In the genomic region with DNA sequence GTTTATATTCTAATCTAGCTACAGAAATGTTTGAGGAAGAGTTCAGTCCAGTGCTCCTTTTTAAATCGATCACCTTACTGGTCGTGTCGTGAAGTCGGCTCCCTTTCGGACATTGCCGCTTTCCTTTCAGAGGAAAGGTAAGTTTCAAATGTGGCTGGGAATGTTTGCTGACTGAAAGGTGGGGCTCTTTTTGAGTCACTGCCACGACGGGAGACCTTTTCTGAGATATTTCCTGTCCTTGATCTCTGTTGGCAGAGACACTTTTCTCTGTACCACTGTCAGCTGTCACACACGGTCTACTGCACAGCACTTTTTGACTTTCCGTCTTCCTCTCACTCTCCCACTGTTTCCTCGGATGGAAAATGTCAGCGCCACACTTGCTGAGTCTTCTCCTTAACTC, we compare ENCODE assay signal across 28 mouse cellular contexts. TPM values are rescaled to one million over a fixed set of nuclear protein-coding genes. Genes with fewer than 3 reads are reported as not detected.
DNase-seq lines count a peak whose midpoint lies in the region; ATAC-seq and TF ChIP-seq lines count a peak whose summit lies in the region.
"Had no signal": no experiment of that assay in that cellular context is flagged by ENCODE, and none has a peak within 500 bp of the region (broad histone marks: within the 10 kb centered on the region; RNA-seq: fewer than 3 reads in every experiment).

No protein-coding gene starts in this region.

- no peak for TF ChIP-seq POLR2A in CH12.LX (IDR thresholded peaks at IDR 0.05; ENCODE audit: low read depth, low read length)

- H3K9me3 ChIP-seq in intestine, embryonic 14.5 days (ENCODE audit: control insufficient read depth, low read length) = no peaks in the 10 kb centered on the region
- no peaks in the 10 kb centered on the region for H3K9me3 ChIP-seq in intestine, embryonic 16.5 days (ENCODE audit: control insufficient read depth, low read length)
- H3K9me3 ChIP-seq in limb, embryonic 11.5 days (ENCODE audit: control insufficient read depth, low read length) = no peaks in the 10 kb centered on the region
- no peaks in the 10 kb centered on the region for H3K9me3 ChIP-seq in limb, embryonic 10.5 days (replicated peaks)
- peaks cover 3% of the 10 kb centered on the region for H3K9me3 ChIP-seq in CH12.LX (replicated peaks; ENCODE audit: low read length)
- no peaks in the 10 kb centered on the region for H3K9me3 ChIP-seq in forebrain, embryonic 12.5 days
- H3K9me3 ChIP-seq: G1E had no signal

- H3K9ac ChIP-seq in intestine, embryonic 14.5 days (ENCODE audit: low read length) = no peak overlapping the region
- no peak overlapping the region for H3K9ac ChIP-seq in intestine, embryonic 16.5 days (ENCODE audit: low read depth, low read length)
- H3K9ac ChIP-seq in limb, embryonic 11.5 days (ENCODE audit: low read length) = no peak overlapping the region
- H3K9ac ChIP-seq in CH12.LX (ENCODE audit: insufficient read depth, low read depth) = no peak overlapping the region
- no peak overlapping the region for H3K9ac ChIP-seq in forebrain, embryonic 12.5 days

- TF ChIP-seq EP300 in CH12.LX (IDR thresholded peaks at IDR 0.05; ENCODE audit: low read length) = peak; percentile 76

- H3K27me3 ChIP-seq in intestine, embryonic 14.5 days (replicated peaks; ENCODE audit: control insufficient read depth, insufficient read depth, low read length) = no peaks in the 10 kb centered on the region
- no peaks in the 10 kb centered on the region for H3K27me3 ChIP-seq in intestine, embryonic 16.5 days (replicated peaks; ENCODE audit: control insufficient read depth, insufficient read depth, low read length)
- H3K27me3 ChIP-seq in limb, embryonic 11.5 days (ENCODE audit: control insufficient read depth, insufficient read depth, low read length) = no peaks in the 10 kb centered on the region
- H3K27me3 ChIP-seq in limb, embryonic 10.5 days (ENCODE audit: low read depth, poor library complexity, severe bottlenecking) = no peaks in the 10 kb centered on the region
- H3K27me3 ChIP-seq in CH12.LX (replicated peaks) = peaks cover 70% of the 10 kb centered on the region
- no peaks in the 10 kb centered on the region for H3K27me3 ChIP-seq in forebrain, embryonic 12.5 days
- H3K27me3 ChIP-seq: Patski had no signal

- H3K27ac ChIP-seq in intestine, embryonic 14.5 days (ENCODE audit: low read depth) = no peak overlapping the region
- no peak overlapping the region for H3K27ac ChIP-seq in intestine, embryonic 16.5 days (ENCODE audit: low read length)
- H3K27ac ChIP-seq in layer of hippocampus, adult 2 months = 0 out of 2 replicates have a peak overlapping the region, but pooled peaks have one; percentile 82
- H3K27ac ChIP-seq in limb, embryonic 11.5 days (replicated peaks; ENCODE audit: low read depth, low read length) = no peak overlapping the region
- H3K27ac ChIP-seq in limb, embryonic 10.5 days = no peak overlapping the region
- no peak overlapping the region for H3K27ac ChIP-seq in CH12.LX (ENCODE audit: insufficient read depth, low read depth)
- no peak overlapping the region for H3K27ac ChIP-seq in forebrain, embryonic 12.5 days

- DNase-seq in intestine, embryonic 14.5 days (ENCODE audit: low spot score) = peak; percentile 18
- DNase-seq in layer of hippocampus, adult 2 months (ENCODE audit: low spot score in 2 of 2) = no peak
- DNase-seq in layer of hippocampus, adult 9-10 months (ENCODE audit: low spot score) = no peak
- peak; percentile 6 for DNase-seq in limb, embryonic 11.5 days (ENCODE audit: low spot score)
- no peak for DNase-seq in limb, embryonic 10.5 days (ENCODE audit: low spot score)
- no peak for DNase-seq in CH12.LX (ENCODE audit: extremely low read depth)
- DNase-seq: adrenal gland, adult 2 months; adrenal gland, adult 8-10 months; adrenal gland, postnatal 10 days; adrenal gland, postnatal 14 days; adrenal gland, postnatal 25 days; adrenal gland, postnatal 36 days; B cell, adult 2 months; cerebellum, adult 11 months; cerebellum, adult 11-12 months; cerebellum, adult 18-20 months had no signal

- WGBS in intestine, embryonic 14.5 days = 86% methylated on average over 12 of the region's 12 CpGs
- 88% methylated on average over 12 of the region's 12 CpGs for WGBS in intestine, embryonic 16.5 days
- WGBS in limb, embryonic 11.5 days = 93% methylated on average over 12 of the region's 12 CpGs
- WGBS in limb, embryonic 10.5 days = 91% methylated on average over 12 of the region's 12 CpGs
- WGBS in forebrain, embryonic 12.5 days = 92% methylated on average over 12 of the region's 12 CpGs

- TF ChIP-seq CTCF in layer of hippocampus, adult 2 months (conservative IDR thresholded peaks at IDR 0.05) = no peak
- TF ChIP-seq CTCF in CH12.LX (conservative IDR thresholded peaks at IDR 0.05 in 1 of 2, IDR thresholded peaks at IDR 0.05 in 1 of 2; ENCODE audit: low read depth in 2 of 2, low read length in 2 of 2) = no peak

- H3K4me2 ChIP-seq in intestine, embryonic 14.5 days (ENCODE audit: low read length) = no peak overlapping the region
- no peak overlapping the region for H3K4me2 ChIP-seq in intestine, embryonic 16.5 days (ENCODE audit: low read depth, low read length)
- H3K4me2 ChIP-seq in limb, embryonic 11.5 days (ENCODE audit: low read depth, severe bottlenecking) = no peak overlapping the region
- peak overlapping the region; percentile 57 for H3K4me2 ChIP-seq in CH12.LX (ENCODE audit: insufficient read depth, low read depth, poor library complexity, severe bottlenecking)
- no peak overlapping the region for H3K4me2 ChIP-seq in forebrain, embryonic 12.5 days

- no peak overlapping the region for H3K4me3 ChIP-seq in intestine, embryonic 14.5 days (ENCODE audit: low read depth, low read length)
- H3K4me3 ChIP-seq in intestine, embryonic 16.5 days (ENCODE audit: low read length) = no peak overlapping the region
- H3K4me3 ChIP-seq in layer of hippocampus, adult 2 months = no peak overlapping the region
- H3K4me3 ChIP-seq in limb, embryonic 11.5 days (ENCODE audit: low read depth, low read length) = no peak overlapping the region
- H3K4me3 ChIP-seq in limb, embryonic 10.5 days = no peak overlapping the region
- no peak overlapping the region for H3K4me3 ChIP-seq in CH12.LX (replicated peaks in 1 of 3; ENCODE audit: low read depth in 2 of 3, low read length in 2 of 3, poor library complexity in 1 of 3)
- H3K4me3 ChIP-seq in forebrain, embryonic 12.5 days (replicated peaks) = no peak overlapping the region

- dilution Hi-C loops in CH12.LX (cut with MboI; ENCODE audit: extremely low pct_ligation_motif_present, extremely low pct_unique_long_range_greater_than_20kb, low sequenced_read_pairs) = no loop called here

- no peaks in the 10 kb centered on the region for H3K4me1 ChIP-seq in intestine, embryonic 14.5 days (replicated peaks; ENCODE audit: control insufficient read depth, insufficient read depth, low read length)
- no peaks in the 10 kb centered on the region for H3K4me1 ChIP-seq in intestine, embryonic 16.5 days (ENCODE audit: control insufficient read depth, insufficient read depth, low read length)
- no peaks in the 10 kb centered on the region for H3K4me1 ChIP-seq in limb, embryonic 11.5 days (ENCODE audit: control insufficient read depth, insufficient read depth, low read length)
- H3K4me1 ChIP-seq in limb, embryonic 10.5 days = no peaks in the 10 kb centered on the region
- no peaks in the 10 kb centered on the region for H3K4me1 ChIP-seq in CH12.LX (ENCODE audit: control insufficient read depth in 1 of 2, insufficient read depth in 2 of 2)
- H3K4me1 ChIP-seq in forebrain, embryonic 12.5 days = no peaks in the 10 kb centered on the region

- ATAC-seq in intestine, embryonic 14.5 days (replicated peaks; ENCODE audit: low FRiP score, low TSS enrichment, low read depth) = no peak
- no peak for ATAC-seq in intestine, embryonic 16.5 days
- ATAC-seq in limb, embryonic 11.5 days (ENCODE audit: insufficient number of reproducible peaks, low FRiP score, low TSS enrichment, low read depth) = no peak
- ATAC-seq in forebrain, embryonic 12.5 days (ENCODE audit: low FRiP score) = no peak
- ATAC-seq: activated CD4-positive, CD25-positive, alpha-beta regulatory T cell, adult 4 months; CD4-positive, CD25-positive, alpha-beta regulatory T cell, adult 4 months; Patski had no signal

- H3K36me3 ChIP-seq in intestine, embryonic 14.5 days (ENCODE audit: control insufficient read depth, insufficient read depth, low read length) = peaks cover 6% of the 10 kb centered on the region; the same call in 1 of the 2 replicates
- H3K36me3 ChIP-seq in intestine, embryonic 16.5 days (ENCODE audit: control insufficient read depth, insufficient read depth, low read length) = no peaks in the 10 kb centered on the region
- no peaks in the 10 kb centered on the region for H3K36me3 ChIP-seq in limb, embryonic 11.5 days (ENCODE audit: control insufficient read depth, insufficient read depth, low read length)
- H3K36me3 ChIP-seq in limb, embryonic 10.5 days = peaks cover 22% of the 10 kb centered on the region
- H3K36me3 ChIP-seq in CH12.LX (replicated peaks in 1 of 2; ENCODE audit: control insufficient read depth in 1 of 2, insufficient read depth in 1 of 2, low read length in 1 of 2) = no peaks in the 10 kb centered on the region
- H3K36me3 ChIP-seq in forebrain, embryonic 12.5 days (replicated peaks) = peaks cover 24% of the 10 kb centered on the region
- H3K36me3 ChIP-seq: G1E had no signal

- no peaks in the 10 kb centered on the region for H3K79me2 ChIP-seq in CH12.LX (replicated peaks; ENCODE audit: control insufficient read depth, extremely low read depth, insufficient read depth, poor library complexity, severe bottlenecking)

- no peak for TF ChIP-seq RAD21 in CH12.LX (IDR thresholded peaks at IDR 0.05; ENCODE audit: low read depth, low read length)

- in situ Hi-C loops in CH12.LX (cut with MboI; ENCODE audit: low pct_ligation_motif_present, low pct_unique_long_range_greater_than_20kb, low sequenced_read_pairs) = no loop called here

RNA-seq across cellular contexts. Expression of gene Zfp941, which starts 9.1 kb away (rescaled TPM):
- polyA plus RNA-seq in intestine, embryonic 14.5 days (2014; fragmentation: Nextera tagmentation; extraction: Ambion mirVana) = 2.8 and 3.0 TPM in 2 replicates
- polyA plus RNA-seq in intestine, embryonic 16.5 days (2015; fragmentation: Nextera tagmentation; extraction: Ambion mirVana) = 0.95 and 1.1 TPM in 2 replicates
- total RNA-seq in layer of hippocampus, adult 2 months (2021) = 10 to 100 TPM; 10.7 to 18.0 TPM
- polyA plus RNA-seq in limb, embryonic 11.5 days (2014; fragmentation: Nextera tagmentation; extraction: Ambion mirVana) = 2.0 and 3.1 TPM in 2 replicates
- 2.1 and 2.2 TPM in 2 replicates for polyA plus RNA-seq in limb, embryonic 10.5 days (2016; fragmentation: Nextera tagmentation; extraction: Ambion mirVana)
- 0.29 and 0.34 TPM in 2 replicates for total RNA-seq in CH12.LX (2012; rRNA removed)
- total RNA-seq in CH12.LX (2014; rRNA removed) = not detected in 2 replicates
- not detected in 2 replicates for polyA plus RNA-seq in CH12.LX (2012; ENCODE audit: insufficient read length, low read depth)
- polyA plus RNA-seq in forebrain, embryonic 12.5 days (2016; fragmentation: Nextera tagmentation; extraction: Ambion mirVana) = 7.0 and 7.4 TPM in 2 replicates
- total RNA-seq: MEL had no signal
- polyA plus RNA-seq: G1E, Patski had no signal

RNA-seq across cellular contexts. Expression of gene Urah, which starts 22.0 kb away (rescaled TPM):
- 1.3 and 3.2 TPM in 2 replicates for polyA plus RNA-seq in intestine, embryonic 14.5 days (2014; fragmentation: Nextera tagmentation; extraction: Ambion mirVana)
- polyA plus RNA-seq in intestine, embryonic 16.5 days (2015; fragmentation: Nextera tagmentation; extraction: Ambion mirVana) = 6.1 and 7.5 TPM in 2 replicates
- 1 to 10 TPM; 1.1 to 1.4 TPM for total RNA-seq in layer of hippocampus, adult 2 months (2021)
- 0.68 and 0.78 TPM in 2 replicates for polyA plus RNA-seq in limb, embryonic 11.5 days (2014; fragmentation: Nextera tagmentation; extraction: Ambion mirVana)
- 0.75 and 0.95 TPM in 2 replicates for polyA plus RNA-seq in limb, embryonic 10.5 days (2016; fragmentation: Nextera tagmentation; extraction: Ambion mirVana)
- not detected in 2 replicates for total RNA-seq in CH12.LX (2012; rRNA removed)
- total RNA-seq in CH12.LX (2014; rRNA removed) = not detected in 2 replicates
- polyA plus RNA-seq in CH12.LX (2012; ENCODE audit: insufficient read length, low read depth) = not detected in 2 replicates
- polyA plus RNA-seq in forebrain, embryonic 12.5 days (2016; fragmentation: Nextera tagmentation; extraction: Ambion mirVana) = not detected in 2 replicates
- total RNA-seq: G1E, MEL had no signal
- polyA plus RNA-seq: activated CD4-positive, CD25-positive, alpha-beta regulatory T cell, adult 4 months; brain, embryonic 14.5 days; C2C12; CD4-positive, CD25-positive, alpha-beta regulatory T cell, adult 4 months; G1E had no signal

RNA-seq across cellular contexts. Expression of gene Syce1, which starts 25.2 kb away (rescaled TPM):
- 0.30 and 0.45 TPM in 2 replicates for polyA plus RNA-seq in intestine, embryonic 14.5 days (2014; fragmentation: Nextera tagmentation; extraction: Ambion mirVana)
- 0.18 and 0.38 TPM in 2 replicates for polyA plus RNA-seq in intestine, embryonic 16.5 days (2015; fragmentation: Nextera tagmentation; extraction: Ambion mirVana)
- not detected for total RNA-seq in layer of hippocampus, adult 2 months (2021)
- polyA plus RNA-seq in limb, embryonic 11.5 days (2014; fragmentation: Nextera tagmentation; extraction: Ambion mirVana) = 0.85 and 1.0 TPM in 2 replicates
- 0.10 and 0.23 TPM in 2 replicates for polyA plus RNA-seq in limb, embryonic 10.5 days (2016; fragmentation: Nextera tagmentation; extraction: Ambion mirVana)
- total RNA-seq in CH12.LX (2012; rRNA removed) (not detected in 2 replicates), CH12.LX (2014; rRNA removed) (not detected in 2 replicates)
- polyA plus RNA-seq in CH12.LX (2012; ENCODE audit: insufficient read length, low read depth) = not detected in 2 replicates
- polyA plus RNA-seq in forebrain, embryonic 12.5 days (2016; fragmentation: Nextera tagmentation; extraction: Ambion mirVana) = 0.13 and 0.31 TPM in 2 replicates
- total RNA-seq: adrenal gland, adult 2 months; adrenal gland, adult 8-10 months; adrenal gland, postnatal 10 days; adrenal gland, postnatal 14 days; adrenal gland, postnatal 25 days; adrenal gland, postnatal 36 days; G1E; MEL had no signal
- polyA plus RNA-seq: adrenal gland, adult 2 months; C2C12; G1E; Patski had no signal

RNA-seq across cellular contexts. Expression of gene Scgb1c1, which starts 32.5 kb away (rescaled TPM):
- polyA plus RNA-seq in intestine, embryonic 14.5 days (2014; fragmentation: Nextera tagmentation; extraction: Ambion mirVana) = not detected in 2 replicates
- not detected in 2 replicates for polyA plus RNA-seq in intestine, embryonic 16.5 days (2015; fragmentation: Nextera tagmentation; extraction: Ambion mirVana)
- not detected for total RNA-seq in layer of hippocampus, adult 2 months (2021)
- polyA plus RNA-seq in limb, embryonic 11.5 days (2014; fragmentation: Nextera tagmentation; extraction: Ambion mirVana) = not detected in 2 replicates
- polyA plus RNA-seq in limb, embryonic 10.5 days (2016; fragmentation: Nextera tagmentation; extraction: Ambion mirVana) = not detected in 2 replicates
- total RNA-seq in CH12.LX (2012; rRNA removed) (not detected in 2 replicates), CH12.LX (2014; rRNA removed) (not detected in 2 replicates)
- polyA plus RNA-seq in CH12.LX (2012; ENCODE audit: insufficient read length, low read depth) = not detected in 2 replicates
- polyA plus RNA-seq in forebrain, embryonic 12.5 days (2016; fragmentation: Nextera tagmentation; extraction: Ambion mirVana) = not detected in 2 replicates
- total RNA-seq: adrenal gland, adult 18-20 months; adrenal gland, adult 2 months; adrenal gland, adult 8-10 months; adrenal gland, postnatal 14 days; adrenal gland, postnatal 25 days; adrenal gland, postnatal 36 days; adrenal gland, postnatal 4 days; ES-E14; G1E; MEL had no signal
- polyA plus RNA-seq: activated CD4-positive, CD25-positive, alpha-beta regulatory T cell, adult 4 months; adrenal gland, adult 2 months; brain, embryonic 14.5 days; C2C12; CD4-positive, CD25-positive, alpha-beta regulatory T cell, adult 4 months; G1E had no signal

RNA-seq across cellular contexts. Expression of gene Odf3, which starts 34.8 kb away (rescaled TPM):
- polyA plus RNA-seq in intestine, embryonic 14.5 days (2014; fragmentation: Nextera tagmentation; extraction: Ambion mirVana) = not detected in 2 replicates
- polyA plus RNA-seq in intestine, embryonic 16.5 days (2015; fragmentation: Nextera tagmentation; extraction: Ambion mirVana) = not detected in 2 replicates
- total RNA-seq in layer of hippocampus, adult 2 months (2021) = not detected
- polyA plus RNA-seq in limb, embryonic 11.5 days (2014; fragmentation: Nextera tagmentation; extraction: Ambion mirVana) = not detected in 2 replicates
- not detected in 2 replicates for polyA plus RNA-seq in limb, embryonic 10.5 days (2016; fragmentation: Nextera tagmentation; extraction: Ambion mirVana)
- total RNA-seq in CH12.LX (2012; rRNA removed) (not detected in 2 replicates), CH12.LX (2014; rRNA removed) (not detected in 2 replicates)
- not detected in 2 replicates for polyA plus RNA-seq in CH12.LX (2012; ENCODE audit: insufficient read length, low read depth)
- polyA plus RNA-seq in forebrain, embryonic 12.5 days (2016; fragmentation: Nextera tagmentation; extraction: Ambion mirVana) = 0.13 TPM in 1 of 2 replicates, not detected in the other
- total RNA-seq: adrenal gland, postnatal 14 days; adrenal gland, postnatal 25 days; ES-E14; MEL had no signal
- polyA plus RNA-seq: activated CD4-positive, CD25-positive, alpha-beta regulatory T cell, adult 4 months; CD4-positive, CD25-positive, alpha-beta regulatory T cell, adult 4 months; G1E had no signal

Comparison
In these comparisons a context has a peak if more than half of its experiments do, and no peak if none do; other contexts are left out.
1. DNase-seq: peak in intestine, embryonic 14.5 days (single experiment) and limb, embryonic 11.5 days (single experiment); none in layer of hippocampus, adult 2 months (0 of 2), layer of hippocampus, adult 9-10 months (single experiment), limb, embryonic 10.5 days (single experiment) and CH12.LX (single experiment).